Mouse (Mus musculus) spleen, adult 12 weeks (tissue): Measurements from ENCODE around the gene Mllt1.

Source experiments
- DNase-seq: peaks from one replicate; pipeline ENCODE4 v3.0.0; 2022; ENCODE audit warnings: low spot score

Mllt1 gene

GRCm38 (mm10) chr17:56876981-56877380 lies 58.2 kb downstream of the Mllt1 start:
- no peak for DNase-seq

DNA sequence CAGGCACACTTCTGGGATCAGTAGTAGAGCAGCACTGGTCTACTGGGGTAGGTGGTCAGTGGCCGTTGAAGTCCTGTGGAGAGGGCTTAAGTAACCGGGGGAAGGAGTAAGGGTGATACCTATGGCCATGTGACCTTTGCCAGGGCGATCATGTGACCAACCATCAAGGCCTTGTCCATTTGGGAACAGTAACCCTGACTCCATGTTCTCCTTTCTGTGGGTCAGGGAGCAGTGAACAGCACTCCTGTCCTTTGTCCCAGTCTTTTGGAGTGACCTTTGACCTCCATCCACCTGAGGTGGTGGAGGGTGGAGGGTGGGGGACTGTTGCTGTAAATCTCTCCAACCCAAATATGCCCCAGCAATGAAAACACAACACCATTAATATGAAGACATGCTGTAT lies 58.8 kb downstream of the Mllt1 start:
- DNase-seq: no peak

DNA sequence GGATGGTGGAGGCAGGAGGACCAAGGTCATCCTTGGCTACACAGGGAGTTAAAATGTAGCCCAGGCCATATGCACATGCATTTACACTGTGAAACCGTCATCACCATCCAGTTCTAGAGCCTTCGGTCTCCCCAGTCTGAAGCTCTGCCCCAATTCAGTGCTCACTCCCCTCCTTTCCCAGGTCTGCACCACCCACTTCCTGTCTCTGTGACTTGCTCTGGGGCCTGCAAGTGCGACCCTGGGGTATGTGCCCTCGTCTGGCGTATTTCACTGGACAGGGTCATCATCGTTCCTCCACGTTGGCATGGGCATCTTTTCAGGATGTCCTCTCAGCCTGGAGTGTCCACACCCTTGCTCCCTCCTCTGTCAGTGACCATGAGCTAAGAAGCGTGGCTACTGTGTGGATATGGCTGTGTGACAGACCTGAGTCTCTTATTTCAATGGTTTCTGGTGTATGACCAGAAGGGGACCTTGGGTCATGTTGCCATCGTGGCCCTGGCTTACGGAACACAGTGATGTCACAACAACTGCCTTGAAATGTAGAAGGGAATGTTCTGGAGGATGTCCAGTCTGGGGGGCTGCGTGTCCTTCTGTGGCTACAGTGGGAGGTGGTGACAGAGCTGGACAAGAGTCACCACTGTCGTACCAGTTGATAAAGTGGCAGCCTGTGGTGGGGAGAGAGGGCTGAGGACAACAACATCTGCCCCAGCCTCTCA lies 60.1 kb downstream of the Mllt1 start, which contains the start of gene 1700061G19Rik:
1700061G19Rik (plus strand) TSS at position 542 of the 716 bp plus-strand sequence.
- no peak for DNase-seq

- no peak for DNase-seq
Observed at GRCm38 (mm10) chr17:56874237-56874636, 61.0 kb downstream of the Mllt1 start, which contains the start of gene Acsbg2. TSS of gene Acsbg2 (minus strand) at chr17:56874447.

DNA sequence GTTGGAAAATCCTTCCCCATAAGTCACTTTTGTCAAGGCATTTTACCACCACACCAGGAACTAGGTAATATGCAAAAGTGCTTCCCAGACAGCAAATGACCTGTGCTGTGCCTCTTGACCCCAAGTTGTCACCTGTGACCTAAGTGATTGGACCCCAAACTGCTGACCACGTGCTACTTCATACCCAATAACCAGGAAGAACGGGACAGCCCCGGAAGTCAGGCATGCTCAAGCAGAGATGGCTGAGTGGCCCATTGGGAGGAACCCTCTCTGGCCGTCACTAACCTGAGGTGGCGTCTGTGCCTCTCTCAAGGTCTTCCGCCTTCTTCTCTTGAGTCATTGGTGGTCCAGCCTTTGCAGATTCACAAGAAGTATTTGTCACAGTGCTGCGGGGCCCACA lies 62.7 kb downstream of the Mllt1 start:
- DNase-seq: no peak

GRCm38 (mm10) chr17:56871767-56872166 lies 63.4 kb downstream of the Mllt1 start:
- no peak for DNase-seq

GRCm38 (mm10) chr17:56870287-56870953 lies 64.8 kb downstream of the Mllt1 start:
- DNase-seq: no peak

- DNase-seq: no peak
Observed at GRCm38 (mm10) chr17:56869481-56869977, 65.7 kb downstream of the Mllt1 start.

GRCm38 (mm10) chr17:56866071-56866470 lies 69.1 kb downstream of the Mllt1 start:
- no peak for DNase-seq

DNA sequence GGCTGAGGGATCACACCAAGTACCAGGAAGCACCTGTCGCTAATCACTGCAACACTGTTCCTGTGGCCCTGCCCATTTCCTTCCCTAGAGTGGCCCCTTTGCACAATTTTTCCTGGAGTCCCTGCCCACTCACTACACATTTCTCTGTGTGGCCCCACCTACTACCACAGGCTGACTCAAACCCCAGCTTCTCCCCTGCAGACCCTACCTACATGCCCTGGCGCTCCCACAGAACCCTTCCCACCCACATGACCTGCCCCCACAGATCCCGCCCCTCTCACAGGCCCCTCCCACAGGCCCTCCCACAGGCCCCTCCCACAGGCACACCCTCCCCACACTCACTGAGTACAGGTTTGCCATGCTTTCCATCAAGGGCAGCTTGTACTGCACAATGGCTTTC lies 74.0 kb downstream of the Mllt1 start:
- no peak for DNase-seq

- DNase-seq: no peak
Observed at GRCm38 (mm10) chr17:56858922-56859321, 76.3 kb downstream of the Mllt1 start.

GRCm38 (mm10) chr17:56858216-56858615 lies 77.0 kb downstream of the Mllt1 start:
- peak; percentile 63 for DNase-seq

GRCm38 (mm10) chr17:56855421-56855820 lies 79.8 kb downstream of the Mllt1 start:
- no peak for DNase-seq

GRCm38 (mm10) chr17:56851167-56851566 lies 84.0 kb downstream of the Mllt1 start:
- DNase-seq: no peak

DNA sequence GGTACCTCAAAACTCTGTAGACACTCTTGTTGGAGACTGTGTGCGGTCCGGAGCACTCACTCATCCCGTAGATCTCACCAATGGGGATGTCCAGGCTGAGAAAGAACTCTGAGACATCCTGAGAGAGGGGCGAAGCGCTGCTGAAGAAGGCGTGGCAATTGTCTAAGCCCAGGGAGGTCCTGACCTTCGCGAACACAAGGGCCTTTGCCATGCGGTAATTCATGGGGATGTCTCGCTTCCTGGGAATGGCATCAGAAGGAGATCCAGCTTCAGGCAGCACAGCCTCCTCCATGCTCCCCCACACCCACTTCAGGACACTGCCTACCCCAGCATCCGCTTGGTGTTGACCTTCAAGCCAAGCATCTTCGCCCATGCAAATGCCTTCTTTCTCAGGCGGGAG lies 85.5 kb downstream of the Mllt1 start:
- DNase-seq: no peak

GRCm38 (mm10) chr17:56848785-56849184 lies 86.4 kb downstream of the Mllt1 start:
- no peak for DNase-seq

- no peak for DNase-seq
Observed at GRCm38 (mm10) chr17:56843678-56844077, 91.5 kb downstream of the Mllt1 start.
